Mouse (Mus musculus) retina, embryonic 14.5 days (tissue): ENCODE measurements around the gene Cdh16.
"Not testable (repeated sequence)": the region's sequence is repeated elsewhere in the genome, so short reads cannot be mapped to it uniquely, and the experiment has no call there.

Source experiments
- DNase-seq: peaks from one replicate; pipeline ENCODE4 v3.0.0-alpha.2; 2015; ENCODE audit warnings: low spot score

The Cdh16 gene

GRCm38 (mm10) chr8:104624161-104624560 lies at the start of gene Cdh16:
Gene Cdh16, minus strand, starts transcription at chr8:104624396.
- DNase-seq = no peak

DNA sequence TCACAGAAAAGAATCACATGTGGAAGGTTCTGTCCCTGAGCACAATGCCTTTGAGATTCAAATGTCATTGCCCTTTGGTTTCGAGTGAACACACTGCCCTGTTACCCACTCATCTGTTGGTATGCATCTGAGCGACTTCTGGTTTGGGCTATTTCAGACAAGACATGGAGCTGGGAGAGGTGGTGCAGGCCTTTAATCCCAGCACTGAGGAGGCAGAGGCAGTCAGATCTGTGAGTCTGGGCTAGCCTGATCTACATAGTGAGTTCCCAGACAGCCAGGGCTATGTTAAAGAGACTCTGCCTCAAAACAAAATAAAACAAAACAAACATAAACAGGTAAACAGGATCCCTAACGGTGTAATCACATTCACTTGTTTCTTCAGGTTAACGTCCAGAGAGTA lies 31.4 kb upstream of the Cdh16 start:
- DNase-seq = no peak

- peak; percentile 95 for DNase-seq
These were observed 30.8 kb upstream of the Cdh16 start for GRCm38 (mm10) chr8:104654984-104655383.

DNA sequence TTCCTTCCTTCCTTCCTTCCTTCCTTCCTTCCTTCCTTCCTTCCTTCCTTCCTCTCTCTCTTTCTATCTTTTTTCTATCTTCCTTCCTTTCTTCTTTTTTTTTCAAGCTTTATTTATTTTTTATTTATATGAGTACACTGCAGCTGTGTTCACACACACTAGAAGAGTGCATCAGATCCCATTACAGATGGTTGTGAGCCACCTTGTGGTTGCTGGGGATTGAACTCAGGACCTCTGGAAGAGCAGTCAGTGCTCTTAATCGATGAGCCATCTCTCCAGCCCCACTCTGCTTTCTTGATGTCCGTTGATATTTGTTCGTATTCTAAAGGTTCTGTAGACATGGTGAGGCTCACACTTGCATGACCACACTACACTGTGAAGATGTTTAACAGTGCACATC lies 20.0 kb upstream of the Cdh16 start:
- DNase-seq = not testable (repeated sequence)

DNA sequence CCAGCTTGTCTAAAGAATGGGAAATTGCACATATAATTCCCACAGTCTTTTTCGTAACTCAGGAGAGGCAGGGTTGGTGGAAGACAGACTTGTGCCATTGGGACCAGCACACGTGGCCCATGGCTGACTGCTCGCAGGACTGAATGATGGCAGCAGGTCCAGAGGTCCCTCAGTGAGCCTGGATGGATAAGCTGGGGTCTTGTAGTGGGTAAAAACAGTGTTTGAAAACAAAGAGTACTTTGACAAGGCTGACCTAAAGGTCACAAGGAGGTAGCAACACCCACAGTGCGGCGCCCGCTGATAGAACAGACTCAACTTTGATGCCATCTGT lies 18.1 kb upstream of the Cdh16 start:
- no peak for DNase-seq

DNA sequence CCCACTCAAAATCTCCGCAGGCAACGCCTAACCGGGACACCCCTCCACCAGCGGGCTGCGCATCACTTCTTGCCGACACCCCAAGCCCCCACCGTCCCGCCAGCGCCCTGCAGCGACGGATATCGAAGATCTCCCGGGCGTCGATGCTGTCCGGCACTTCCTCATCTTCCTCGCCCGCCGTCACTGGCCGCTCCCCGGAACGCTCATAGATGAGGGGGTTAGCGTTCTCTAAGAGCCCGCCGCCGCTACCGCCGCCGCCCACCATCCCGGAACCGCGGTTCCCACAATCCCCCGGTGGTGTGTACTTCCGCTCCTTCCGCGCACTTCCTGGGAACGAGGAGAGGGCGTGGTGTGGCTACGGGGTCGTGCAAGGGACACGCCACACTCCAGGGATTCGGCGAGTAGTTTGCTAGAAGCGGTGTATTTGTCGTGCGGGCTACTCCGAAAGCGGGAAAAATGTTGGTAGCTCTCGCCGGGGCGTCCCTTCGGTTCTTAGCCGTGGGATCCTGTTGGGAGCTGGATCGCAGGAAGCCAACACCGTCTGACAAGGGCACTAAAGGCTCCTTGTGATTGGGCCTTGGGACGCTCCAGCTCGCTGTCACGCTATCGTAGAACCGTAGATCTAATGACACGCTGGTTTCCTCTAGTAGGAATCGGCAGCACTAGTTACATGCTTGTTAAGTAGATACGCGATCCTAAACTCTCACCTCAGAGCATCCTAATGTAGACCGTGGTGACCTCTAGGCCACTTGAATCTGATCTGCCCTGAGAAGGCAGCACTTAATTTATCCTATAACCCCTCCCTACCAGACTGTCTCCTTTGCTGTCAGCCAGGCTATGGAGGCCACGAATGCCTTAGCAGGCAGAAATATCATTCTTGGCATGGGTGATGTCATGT lies 17.5 kb upstream of the Cdh16 start, which contains the start of gene Ciao2b:
Gene Ciao2b (minus strand): TSS at position 540 of the 898 bp plus-strand sequence.
- DNase-seq = peak; percentile 88

DNA sequence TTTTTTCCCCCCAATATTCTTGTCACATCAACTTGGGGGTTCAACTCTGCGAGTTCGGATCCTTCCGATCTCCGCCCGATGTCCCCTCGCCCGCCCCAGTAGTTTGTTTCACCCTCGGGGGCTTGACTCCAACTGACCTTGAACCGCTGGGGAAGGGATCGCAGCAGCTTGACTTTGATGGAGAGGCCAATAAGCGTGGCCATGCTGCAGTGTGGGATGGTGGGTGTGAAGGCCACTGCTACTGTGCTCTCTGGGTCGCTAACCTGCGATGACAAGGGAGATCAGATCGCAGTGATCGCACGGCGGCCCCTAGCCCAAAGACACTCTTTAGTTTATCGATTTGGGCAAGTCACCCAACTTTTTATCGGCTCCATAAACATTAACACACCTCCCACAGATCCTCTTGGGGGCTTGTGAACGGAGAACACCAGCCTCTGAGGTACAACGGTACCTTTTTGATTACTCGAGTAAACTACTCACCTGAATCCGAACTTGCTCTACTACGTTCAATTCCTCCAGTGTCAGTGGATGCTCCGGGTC lies 16.7 kb upstream of the Cdh16 start:
- no peak for DNase-seq

DNA sequence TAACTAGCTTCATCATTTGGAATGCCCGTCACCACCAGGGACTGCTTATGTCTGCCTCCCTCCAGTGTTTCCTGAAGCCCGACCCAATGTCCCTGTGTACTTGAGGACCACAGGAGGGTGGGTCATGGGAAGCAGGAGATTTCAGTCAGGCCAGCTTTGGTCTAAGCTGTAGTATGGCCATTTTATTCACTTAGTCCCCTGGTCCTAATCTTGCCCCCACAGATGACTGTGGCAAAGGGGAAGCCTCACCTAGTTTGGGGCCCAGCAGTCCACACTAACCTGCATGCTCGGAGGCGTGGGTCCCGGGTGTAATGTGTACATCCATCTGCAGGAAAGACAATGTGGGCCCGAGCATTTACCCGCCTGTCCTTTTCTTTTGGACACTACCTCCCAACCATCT lies 16.0 kb upstream of the Cdh16 start:
- DNase-seq = no peak

- DNase-seq = no peak
These were observed 13.8 kb upstream of the Cdh16 start for GRCm38 (mm10) chr8:104638010-104638409.

GRCm38 (mm10) chr8:104635004-104635710 lies 11.0 kb upstream of the Cdh16 start:
- no peak for DNase-seq

DNA sequence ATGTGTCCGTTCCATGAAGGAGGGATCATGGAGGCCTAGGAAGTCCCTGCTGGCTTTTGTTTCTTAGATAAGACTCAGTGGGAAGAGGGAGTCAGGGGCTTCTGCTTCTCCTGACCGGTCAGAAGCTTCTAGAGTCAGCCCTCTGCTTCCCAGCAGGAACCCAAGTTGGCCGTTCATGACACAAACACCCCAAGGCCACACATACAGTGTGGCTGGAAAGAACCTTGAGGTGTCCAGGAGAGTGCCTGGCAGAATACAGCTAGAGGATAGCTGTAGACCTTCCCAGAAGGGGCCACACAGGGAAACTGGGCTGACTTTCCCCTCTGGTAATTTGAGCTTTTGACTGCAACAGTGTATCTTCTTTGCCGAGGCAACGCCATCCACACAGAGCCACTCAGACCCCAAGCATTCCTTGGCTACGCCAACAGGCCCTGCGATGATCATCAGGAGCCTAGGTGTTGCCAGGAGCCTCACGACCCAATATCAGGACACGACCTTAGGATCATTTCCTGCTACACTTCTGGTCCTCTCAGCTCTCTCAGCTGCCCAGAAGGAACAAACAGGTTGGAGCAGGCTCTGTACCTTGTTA lies 9.1 kb upstream of the Cdh16 start:
- no peak for DNase-seq

- no peak for DNase-seq
These were observed 8.3 kb upstream of the Cdh16 start for GRCm38 (mm10) chr8:104632486-104632885.

GRCm38 (mm10) chr8:104631975-104632374 lies 7.8 kb upstream of the Cdh16 start:
- no peak for DNase-seq

DNA sequence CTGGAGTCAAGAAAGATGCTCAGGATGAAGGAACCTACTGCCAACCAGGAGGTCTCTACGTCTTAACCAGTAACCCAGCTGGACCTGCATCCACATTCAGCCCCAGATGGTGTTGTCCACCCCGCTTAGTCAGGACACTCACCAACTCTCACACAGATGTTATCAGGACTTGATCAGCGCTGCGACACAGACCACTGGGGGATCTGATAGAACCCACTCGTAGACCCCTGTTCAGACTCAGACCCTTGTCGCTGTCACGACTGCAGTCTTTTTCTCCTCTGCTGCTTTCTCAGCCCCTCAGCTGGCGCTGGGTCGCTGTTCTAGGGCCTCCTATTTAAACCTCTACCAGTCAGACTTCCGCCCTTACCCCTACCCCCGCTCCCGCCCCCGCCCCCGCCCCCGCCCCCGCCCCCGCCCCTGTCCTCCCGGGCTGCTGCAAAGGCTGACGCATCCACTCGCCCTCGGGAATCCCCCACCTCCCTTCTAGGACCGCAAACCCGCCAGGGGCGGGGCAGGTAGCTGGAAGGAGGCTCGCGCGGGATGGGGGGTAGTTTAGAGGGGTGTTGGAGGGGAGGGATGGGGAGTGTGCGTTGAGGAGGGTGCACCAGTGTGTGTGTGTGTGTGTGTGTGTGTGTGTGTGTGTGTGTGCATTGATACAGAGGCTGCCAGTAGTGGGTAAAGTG lies 6.9 kb upstream of the Cdh16 start, which contains the start of gene Rrad:
Gene Rrad (minus strand): TSS at position 347 of the 683 bp plus-strand sequence.
- DNase-seq = peak; percentile 53

- peak; percentile 32 for DNase-seq
These were observed 6.4 kb upstream of the Cdh16 start for GRCm38 (mm10) chr8:104630574-104630973.

- no peak for DNase-seq
These were observed 5.9 kb upstream of the Cdh16 start for GRCm38 (mm10) chr8:104630111-104630479.

DNA sequence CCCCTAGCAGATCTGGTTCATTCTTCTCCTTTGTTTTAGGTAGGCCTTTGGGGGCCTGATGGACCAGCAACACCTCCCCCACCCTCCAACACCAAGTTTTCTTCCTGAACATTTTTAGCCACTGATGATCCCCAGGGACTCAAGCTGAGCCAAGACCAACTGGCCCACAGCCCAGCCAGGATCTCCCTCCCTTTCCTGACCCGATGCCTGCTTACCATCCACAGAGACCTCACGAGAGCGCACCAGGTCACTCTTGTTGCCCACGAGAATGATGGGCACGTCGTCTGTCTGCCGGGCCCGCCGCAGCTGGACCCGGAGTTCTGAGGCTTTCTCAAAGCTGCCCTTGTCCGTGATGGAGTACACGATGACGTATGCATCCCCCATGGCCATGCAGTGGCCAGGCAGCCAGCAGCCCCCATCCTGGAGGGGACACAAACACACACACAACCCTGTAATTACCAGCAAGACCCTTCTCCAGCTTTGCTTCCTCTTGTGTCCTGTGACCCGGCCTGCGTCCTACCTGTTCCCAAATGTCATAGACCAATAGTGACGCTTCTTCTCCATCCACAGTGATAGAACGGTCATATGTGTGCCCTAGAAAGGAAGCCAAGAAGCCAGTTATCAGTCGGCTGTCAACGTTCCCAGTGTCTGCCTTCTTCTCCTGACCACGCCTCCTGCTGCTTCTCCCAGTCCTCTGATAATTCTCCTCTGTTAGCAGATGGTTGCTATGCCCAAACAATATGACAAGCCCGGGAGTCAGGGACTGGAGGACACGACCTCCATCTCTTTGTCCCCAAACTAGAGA lies 5.3 kb upstream of the Cdh16 start:
- DNase-seq = no peak

DNA sequence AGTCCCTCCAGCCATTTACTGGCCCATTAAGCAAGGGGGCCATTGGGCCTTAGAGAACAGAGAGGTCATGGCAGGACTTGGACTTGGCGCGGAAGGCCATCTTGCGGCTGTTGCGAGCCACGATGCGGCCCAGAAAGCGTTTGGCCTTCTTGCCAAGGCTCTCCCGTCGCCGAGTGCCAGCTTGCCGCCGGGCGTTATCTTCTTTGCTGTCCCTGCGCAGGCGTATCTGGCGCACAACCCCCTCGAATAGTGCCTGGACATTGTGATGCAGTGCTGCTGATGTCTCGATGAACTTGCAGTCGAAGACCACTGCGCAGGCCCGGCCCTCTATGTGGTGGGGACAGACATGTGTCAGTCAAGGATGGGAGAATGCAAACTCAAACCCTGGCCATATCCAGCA lies 4.2 kb upstream of the Cdh16 start:
- DNase-seq = no peak

GRCm38 (mm10) chr8:104627065-104627740 lies 3.0 kb upstream of the Cdh16 start:
- DNase-seq = no peak

- DNase-seq = no peak
These were observed 3.4 kb downstream of the Cdh16 start for GRCm38 (mm10) chr8:104620765-104621164.

- DNase-seq = no peak
These were observed 11.1 kb downstream of the Cdh16 start for GRCm38 (mm10) chr8:104613119-104613518.
